Mouse (Mus musculus) myocyte (in vitro differentiated cells): ENCODE data around the gene Twist2.

Experiments
- E2F4 ChIP-seq: IDR thresholded peaks from one replicate; pipeline ENCODE4 v1.6.1; 2011; ENCODE audit warnings: mild to moderate bottlenecking, control low read depth, moderate library complexity; ENCODE audit not compliant: insufficient read depth
- POLR2A ChIP-seq: IDR thresholded peaks from one replicate; pipeline ENCODE4 v1.6.1; 2011; ENCODE audit warnings: low read depth, mild to moderate bottlenecking, control low read depth, moderate library complexity; ENCODE audit not compliant: insufficient read length
- USF1 ChIP-seq: IDR thresholded peaks from one replicate; pipeline ENCODE4 v1.6.1; 2011; ENCODE audit warnings: low read depth, mild to moderate bottlenecking, control low read depth, moderate library complexity

DNA sequence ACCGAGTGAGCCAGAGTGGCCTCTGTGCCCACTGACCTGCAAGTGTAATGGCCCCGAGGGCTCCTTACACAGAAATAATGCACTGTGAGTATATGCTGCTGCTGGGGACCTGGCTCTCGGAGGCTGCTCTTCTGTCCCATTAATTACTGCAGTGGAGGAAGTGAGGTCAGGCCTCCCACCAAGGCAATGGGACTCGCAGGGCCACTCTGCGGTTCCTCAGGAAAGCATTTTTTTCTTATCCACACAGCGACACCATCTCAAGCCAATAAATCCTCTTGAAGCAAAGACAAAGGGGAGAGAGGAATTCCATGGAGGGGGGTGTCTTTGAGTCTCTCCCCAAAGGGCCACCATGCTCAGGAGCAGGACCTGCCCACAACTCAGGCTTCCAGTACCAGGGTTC, 69.8 kb downstream of the Twist2 start:
- TF ChIP-seq E2F4 (no peak), POLR2A (no peak), USF1 (no peak)
